Mouse (Mus musculus): ENCODE measurements at regions not wholly inside any gene's neighbourhood (a gene's known extent, or its start where the extent isn't known, plus 50 kb on each side); places are given as distances from the start of the nearest gene placed in this dataset.
A peak's percentile ranks its signal among the peaks of the same experiment; 100 is the strongest.

- no peak for DNase-seq (ENCODE audit: low read depth)
These were observed 179.9 kb downstream of the Fgf10 start for GRCm38 (mm10) chr13:118849541-118849940.

- no peak for DNase-seq (ENCODE audit: low read depth)
These were observed 181.1 kb downstream of the Fgf10 start for GRCm38 (mm10) chr13:118850708-118851107.

DNA sequence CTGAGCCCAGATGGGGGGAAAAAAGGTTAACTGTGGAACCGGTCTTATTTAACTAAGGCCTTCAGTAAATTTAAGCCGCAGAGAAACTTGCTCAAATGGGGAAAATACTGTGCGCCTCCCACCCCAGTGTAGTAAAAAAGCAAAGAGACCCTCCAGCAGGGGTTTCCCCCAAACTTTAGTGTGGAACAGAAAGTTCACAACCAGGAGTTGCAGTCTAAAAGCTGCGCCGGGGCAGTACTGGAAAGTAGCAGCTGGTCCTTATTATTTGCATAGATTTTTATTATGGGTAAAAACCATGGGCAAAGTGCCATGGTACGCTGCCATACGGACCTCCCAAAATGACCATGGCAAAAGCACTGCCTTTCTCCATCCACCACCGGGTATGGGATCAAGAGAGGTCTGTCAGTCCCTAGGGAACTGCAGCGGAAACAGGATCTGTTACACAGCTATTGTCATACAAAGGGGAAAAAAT, 216.8 kb downstream of the Fgf10 start:
- no peak for DNase-seq (ENCODE audit: low read depth)

GRCm38 (mm10) chr13:118895079-118895478, 225.5 kb downstream of the Fgf10 start:
- no peak for DNase-seq (ENCODE audit: low read depth)

DNA sequence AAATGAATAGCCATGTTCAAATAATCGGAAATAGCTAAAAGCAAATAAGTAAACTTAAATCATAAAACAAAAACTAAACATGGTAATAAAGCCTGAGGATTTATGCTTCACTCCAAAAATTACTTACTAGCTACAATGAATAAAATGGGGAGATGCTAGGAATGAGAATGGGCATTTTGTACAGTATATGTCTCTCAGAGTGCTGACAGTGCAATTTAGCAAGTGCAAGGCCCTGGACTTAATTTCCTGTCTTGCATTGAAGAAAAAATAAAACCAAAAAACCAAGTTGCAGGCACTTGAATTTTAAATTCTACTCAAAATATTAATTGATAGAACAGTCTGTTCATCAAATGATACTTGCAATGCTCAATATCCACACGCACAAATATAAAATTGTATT, 232.4 kb downstream of the Fgf10 start:
- DNase-seq (ENCODE audit: low read depth), result no peak

DNA sequence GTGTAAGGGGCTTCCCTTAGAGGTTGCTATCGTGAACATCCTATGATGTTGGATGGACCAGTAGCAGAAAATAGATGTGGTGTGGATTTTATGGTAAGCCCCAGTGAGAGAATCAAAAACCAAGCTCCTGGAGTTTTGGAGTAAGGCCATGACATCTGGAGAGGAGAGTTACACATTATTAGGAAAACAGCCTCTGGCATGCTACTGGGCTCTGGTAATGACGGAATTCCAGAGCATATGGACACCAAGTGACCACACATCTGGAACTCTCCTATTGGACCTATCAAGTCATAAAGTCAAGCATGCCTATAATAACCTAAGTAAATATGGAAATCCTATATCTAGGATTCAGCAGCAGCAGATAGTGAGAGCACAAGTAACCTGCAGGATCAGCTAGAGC, 240.8 kb downstream of the Fgf10 start:
- no peak for DNase-seq (ENCODE audit: low read depth)

DNA sequence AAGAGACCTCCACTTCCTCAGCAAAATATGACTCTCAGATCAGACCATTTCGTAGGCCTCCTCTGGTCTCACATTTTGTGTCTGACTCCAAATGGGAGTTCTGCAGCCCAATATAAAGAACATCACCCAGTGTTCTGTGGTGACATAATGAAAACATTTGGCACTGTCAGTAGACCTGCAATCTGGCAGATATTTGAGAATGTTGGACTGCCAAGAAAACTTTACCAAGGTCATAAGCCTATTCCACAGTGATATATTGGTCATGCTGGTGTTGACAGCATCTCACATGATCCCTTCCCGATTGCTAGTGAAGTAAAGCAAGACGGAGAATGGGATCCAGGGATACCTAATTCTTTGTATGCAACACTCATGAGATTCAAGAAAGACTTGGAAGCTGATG, 271.2 kb downstream of the Fgf10 start:
- no peak for DNase-seq (ENCODE audit: low read depth)

- DNase-seq (ENCODE audit: low read depth), result no peak
These were observed 296.6 kb downstream of the Fgf10 start for GRCm38 (mm10) chr13:118966120-118966676.

DNA sequence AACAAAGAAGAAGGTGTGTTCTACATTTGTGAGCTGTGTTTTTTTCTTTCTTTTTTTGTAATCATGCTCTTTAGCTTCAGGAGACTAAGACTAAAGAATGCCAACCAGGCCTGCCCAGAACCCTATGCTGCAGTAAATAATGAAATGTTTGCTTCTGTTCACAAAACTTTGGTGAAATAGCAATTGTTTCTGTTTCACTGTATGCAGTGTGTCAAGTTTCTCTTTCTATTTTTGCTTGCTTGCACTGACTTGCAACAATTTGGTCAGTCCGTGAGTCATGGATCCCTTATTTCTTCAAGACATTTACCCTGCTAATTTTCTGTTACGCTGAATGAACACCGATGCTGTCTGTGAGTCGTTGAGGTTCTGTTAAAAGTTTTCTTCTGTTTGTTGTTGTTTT, 298.1 kb downstream of the Fgf10 start:
- no peak for DNase-seq (ENCODE audit: low read depth)

DNA sequence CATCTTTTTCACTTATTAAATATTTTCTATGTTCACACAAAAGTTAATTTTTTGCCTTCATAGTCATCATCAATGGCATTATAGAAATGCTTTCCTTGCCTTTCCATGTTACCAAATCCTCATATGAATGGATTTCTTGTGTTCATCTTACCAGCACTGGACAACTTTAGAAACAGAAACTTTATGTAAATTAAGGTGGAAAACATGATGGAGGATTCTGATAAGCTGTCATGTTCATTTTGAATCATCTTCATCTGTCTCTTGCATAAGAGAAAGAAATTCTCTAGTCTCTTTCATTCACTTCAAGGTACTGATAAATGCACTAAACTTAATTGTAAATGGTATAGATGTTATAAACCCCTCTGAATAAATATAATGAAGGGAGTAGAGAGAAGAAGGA, 305.4 kb downstream of the Fgf10 start:
- DNase-seq (ENCODE audit: low read depth), result no peak

GRCm38 (mm10) chr13:118975519-118975918, 305.9 kb downstream of the Fgf10 start:
- DNase-seq (ENCODE audit: low read depth), result no peak

- DNase-seq (ENCODE audit: low read depth), result no peak
These were observed 309.9 kb downstream of the Fgf10 start for GRCm38 (mm10) chr13:118979505-118979904.

DNA sequence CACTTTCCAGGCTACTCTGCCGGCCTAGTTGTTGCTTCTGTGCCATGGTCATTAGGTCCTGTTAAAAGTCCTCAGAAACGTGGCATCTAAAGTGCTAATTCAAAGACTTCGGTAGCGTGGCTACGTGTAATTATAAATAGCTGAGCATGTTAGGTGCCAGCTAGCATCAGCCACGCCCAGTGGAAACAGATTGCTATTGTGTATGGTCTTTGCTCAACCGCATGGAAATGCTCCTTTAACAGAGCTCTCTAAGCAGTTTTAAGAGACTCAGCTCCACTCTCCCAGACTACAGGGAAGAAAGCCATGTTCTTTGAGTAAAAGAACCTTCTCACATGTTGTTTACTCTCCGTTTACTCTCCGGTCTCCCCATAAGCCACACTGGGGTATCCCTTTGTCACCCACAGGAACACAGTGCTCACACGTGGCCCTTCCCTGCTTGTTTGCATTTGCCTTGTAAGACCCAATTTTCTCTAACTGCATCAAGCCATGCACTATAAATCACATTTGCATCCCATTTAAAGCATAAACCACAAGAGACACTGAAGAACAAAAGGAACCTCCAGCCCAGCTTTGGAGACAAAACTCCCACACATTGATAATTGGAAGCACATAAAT, 311.7 kb downstream of the Fgf10 start:
- no peak for DNase-seq (ENCODE audit: low read depth)

- DNase-seq (ENCODE audit: low read depth), result no peak
These were observed 315.7 kb downstream of the Fgf10 start for GRCm38 (mm10) chr13:118985285-118985684.

- DNase-seq (ENCODE audit: low read depth), result peak; percentile 26
These were observed 355.8 kb downstream of the Fgf10 start for GRCm38 (mm10) chr13:119025305-119025975.

GRCm38 (mm10) chr13:119039616-119040015, 370.0 kb downstream of the Fgf10 start:
- no peak for DNase-seq (ENCODE audit: low read depth)

- no peak for DNase-seq (ENCODE audit: low read depth)
These were observed 375.5 kb downstream of the Fgf10 start for GRCm38 (mm10) chr13:119045112-119045511.

DNA sequence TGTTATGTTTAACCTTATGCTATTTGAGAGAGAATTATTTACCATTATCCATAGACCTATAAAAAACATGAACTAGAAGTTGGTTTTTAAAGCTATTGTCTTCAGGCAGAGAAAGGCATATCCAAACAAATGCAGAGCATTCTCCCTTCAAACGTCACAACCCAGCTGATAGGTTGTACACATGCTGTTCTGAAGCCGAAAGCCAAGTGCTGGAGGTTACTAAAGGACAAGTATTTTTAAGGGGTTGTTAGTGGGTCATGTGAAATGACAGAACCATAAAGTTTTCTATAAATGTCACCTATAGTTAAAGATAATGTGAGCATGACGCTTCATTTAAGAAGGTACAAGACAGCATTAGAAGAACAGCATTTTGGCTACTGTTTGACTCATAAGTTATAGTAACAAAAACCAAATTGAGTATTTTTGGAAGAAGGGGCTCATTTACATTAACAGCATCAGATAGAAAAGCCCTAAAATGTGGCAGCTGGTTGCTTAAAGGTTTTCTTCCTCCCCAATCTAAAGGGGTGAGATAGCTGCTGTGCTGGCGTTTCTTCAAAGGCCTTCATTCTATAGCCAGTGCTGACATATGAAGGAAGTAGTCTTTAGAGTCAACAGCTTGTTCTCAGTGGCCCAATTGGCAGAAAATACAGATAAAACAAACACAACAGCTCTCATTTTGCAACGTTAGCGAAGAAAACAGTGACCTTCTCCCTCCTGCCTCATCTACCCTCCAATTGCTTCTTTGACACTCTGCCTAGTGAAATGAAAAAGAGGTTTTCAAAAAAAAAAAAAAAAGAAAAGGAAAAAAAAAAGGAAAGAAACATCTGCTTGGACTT, 359.4 kb upstream of the Paip1 start:
- DNase-seq (ENCODE audit: low read depth), result no peak

- DNase-seq (ENCODE audit: low read depth), result no peak
These were observed 358.8 kb upstream of the Paip1 start for GRCm38 (mm10) chr13:119069581-119069936.

DNA sequence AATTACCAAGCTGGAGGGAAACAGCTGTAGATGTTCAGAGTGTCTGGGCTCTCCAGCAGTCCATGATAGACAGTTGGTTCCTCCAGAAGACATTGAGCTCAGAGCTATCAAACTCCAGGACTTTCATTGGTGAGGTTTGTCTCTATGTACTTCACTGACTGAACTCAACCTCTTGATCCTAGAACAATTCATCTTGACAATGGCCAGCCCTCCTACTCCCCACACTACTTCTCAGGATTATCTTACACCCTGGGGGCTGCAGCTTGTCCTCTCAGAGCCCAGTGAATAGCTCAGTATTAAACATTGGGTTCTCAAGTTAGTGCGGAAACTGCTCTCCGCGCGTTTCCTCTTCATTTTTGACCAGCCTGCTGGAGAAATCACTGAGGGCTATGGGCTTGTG, 349.2 kb upstream of the Paip1 start:
- no peak for DNase-seq (ENCODE audit: low read depth)

DNA sequence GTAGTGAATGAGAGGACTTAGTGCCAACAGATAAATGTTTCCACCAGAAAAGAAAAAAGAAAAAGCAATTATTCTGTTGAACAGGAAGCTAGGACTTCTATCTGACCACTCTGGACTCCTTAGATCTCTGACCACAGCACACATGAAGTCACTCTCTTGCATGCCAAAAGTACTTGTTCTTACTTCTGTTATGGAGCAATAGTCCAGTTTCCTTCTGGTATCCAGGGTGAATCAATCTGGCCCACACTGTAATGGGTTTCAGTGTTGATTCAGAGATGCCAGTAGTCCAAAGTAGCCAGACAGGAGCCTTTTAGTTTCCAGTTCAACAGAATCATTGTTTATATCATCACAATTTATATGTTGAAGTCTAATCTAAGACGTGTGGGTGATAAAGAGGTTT, 346.7 kb upstream of the Paip1 start:
- DNase-seq (ENCODE audit: low read depth), result peak; percentile 4

GRCm38 (mm10) chr13:119117906-119118305, 310.5 kb upstream of the Paip1 start:
- DNase-seq (ENCODE audit: low read depth), result no peak

DNA sequence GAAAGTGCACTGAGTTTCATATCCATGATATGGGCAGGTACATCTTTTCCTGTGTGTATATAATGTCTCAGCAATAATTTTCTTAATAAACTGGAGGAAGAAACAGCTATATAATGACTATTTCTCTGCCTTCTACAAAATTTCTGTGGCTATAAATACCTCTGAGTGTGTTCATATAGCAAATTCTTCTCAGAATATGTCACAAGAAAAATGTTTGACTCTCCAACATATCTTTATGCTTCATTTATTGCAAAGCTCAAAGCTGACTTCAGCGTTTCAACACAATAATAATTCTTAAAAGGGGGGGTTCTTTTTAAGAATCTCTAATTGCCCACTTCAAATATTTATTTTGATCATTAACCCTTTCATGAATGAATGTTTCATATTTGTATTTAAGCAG, 310.0 kb upstream of the Paip1 start:
- no peak for DNase-seq (ENCODE audit: low read depth)

Measured in 416B (cell line).